Mouse (Mus musculus): Measurements from ENCODE around the gene Rusc1.

Rusc1 gene

DNA sequence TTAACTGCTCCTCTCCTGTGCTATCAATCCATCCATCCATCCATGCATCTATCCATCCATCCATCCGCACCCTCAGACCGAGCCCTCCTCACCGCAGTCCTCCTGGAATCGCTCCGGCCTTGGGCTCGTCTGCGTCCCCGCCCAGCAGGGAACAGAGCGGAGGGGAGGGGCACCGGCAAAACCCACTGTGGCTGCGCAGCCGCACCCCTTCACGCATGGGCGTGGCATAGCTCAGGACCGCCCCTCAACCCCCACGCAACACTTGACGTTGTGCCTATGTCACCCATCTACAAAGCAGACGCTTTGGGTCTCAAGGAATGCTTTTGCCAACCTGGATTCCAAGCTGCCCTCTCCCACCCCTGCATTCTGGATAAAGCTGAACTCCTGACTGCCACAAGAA, at the start of gene Rusc1:
Gene Rusc1, minus strand, starts transcription at position 137 of the 400 bp plus-strand sequence.
- peak; percentile 52 to 65 for DNase-seq

DNA sequence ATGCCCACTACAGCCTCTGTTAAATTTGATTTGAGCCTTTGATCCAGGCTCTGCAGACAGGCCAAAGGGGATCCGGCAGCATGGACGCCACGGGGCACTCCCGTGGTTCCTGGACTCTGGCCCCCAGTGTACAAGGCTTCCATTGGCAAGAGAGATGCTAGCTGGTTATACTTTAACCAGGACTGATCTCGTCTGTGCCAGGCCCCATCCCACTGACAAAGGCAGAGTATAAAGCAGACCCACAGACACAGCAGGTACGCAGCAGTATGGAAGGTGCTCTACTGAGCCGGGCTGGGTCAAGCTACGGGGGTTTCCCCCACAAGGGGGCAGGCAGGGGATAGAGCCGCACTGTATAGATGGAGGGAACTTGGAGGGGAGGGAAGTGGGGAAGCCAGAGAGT, 43.3 kb upstream of the Rusc1 start:
- no peak for DNase-seq

DNA sequence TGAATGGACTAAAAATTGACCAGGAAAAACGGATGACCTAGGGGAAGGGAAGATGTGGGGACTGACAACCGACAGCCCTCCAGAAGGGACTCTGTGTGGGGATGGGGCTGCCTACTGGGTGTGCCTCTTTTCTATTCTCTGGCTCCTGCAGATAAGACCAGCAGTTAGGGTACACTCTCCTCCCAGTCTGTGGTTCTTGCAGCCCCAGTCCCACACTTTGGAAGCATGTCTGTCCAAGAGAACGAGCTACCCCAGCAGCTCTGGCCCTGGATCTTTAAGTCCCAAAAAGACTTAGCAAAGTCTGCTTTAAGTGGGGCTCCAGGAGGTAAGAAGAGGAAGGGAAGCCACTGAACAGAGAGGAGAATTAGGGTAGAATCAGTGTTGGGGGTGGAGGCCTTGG, 42.8 kb upstream of the Rusc1 start, which contains the start of gene Pklr:
Gene Pklr, plus strand, starts transcription at position 185 of the 400 bp plus-strand sequence.
- no peak for DNase-seq

DNA sequence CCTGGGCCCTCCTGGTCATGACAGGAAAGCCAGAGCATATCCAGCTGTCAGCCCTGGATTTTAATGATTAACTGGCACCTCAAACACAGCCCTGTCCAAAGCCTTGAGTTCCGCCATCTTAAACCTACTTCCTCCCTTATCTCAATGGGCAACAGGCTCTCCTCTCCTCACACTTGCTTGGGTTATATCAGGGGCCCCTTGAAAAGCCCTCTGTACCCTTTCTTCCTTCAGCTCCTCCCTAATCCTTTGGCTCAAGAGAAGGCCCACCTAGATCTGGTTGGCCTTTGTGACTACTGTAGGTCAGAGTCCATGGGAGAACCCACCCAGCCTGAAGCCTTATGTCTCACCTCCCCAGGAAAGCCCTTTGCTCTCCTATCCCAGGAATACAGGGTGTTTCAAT, 40.6 kb upstream of the Rusc1 start:
- no peak for DNase-seq

DNA sequence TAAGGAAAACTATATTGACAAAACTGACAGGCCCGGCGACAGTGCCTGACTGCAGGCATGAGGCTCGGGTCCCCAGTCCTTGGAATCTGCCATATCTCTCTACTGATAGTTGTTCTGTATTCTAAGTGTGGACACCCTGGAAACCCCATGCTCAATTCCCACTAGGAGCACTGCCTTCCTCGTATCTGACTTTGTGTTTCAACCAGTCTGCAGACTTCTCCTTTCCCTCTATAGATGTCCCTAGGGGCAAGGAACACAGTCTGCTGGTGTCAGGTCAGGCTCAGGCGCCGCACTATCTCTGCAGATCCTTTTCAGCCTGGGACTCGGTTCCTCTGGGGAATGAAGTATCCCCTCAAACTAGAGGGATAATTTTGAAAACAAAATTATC, 39.9 kb upstream of the Rusc1 start:
- DNase-seq: no peak

DNA sequence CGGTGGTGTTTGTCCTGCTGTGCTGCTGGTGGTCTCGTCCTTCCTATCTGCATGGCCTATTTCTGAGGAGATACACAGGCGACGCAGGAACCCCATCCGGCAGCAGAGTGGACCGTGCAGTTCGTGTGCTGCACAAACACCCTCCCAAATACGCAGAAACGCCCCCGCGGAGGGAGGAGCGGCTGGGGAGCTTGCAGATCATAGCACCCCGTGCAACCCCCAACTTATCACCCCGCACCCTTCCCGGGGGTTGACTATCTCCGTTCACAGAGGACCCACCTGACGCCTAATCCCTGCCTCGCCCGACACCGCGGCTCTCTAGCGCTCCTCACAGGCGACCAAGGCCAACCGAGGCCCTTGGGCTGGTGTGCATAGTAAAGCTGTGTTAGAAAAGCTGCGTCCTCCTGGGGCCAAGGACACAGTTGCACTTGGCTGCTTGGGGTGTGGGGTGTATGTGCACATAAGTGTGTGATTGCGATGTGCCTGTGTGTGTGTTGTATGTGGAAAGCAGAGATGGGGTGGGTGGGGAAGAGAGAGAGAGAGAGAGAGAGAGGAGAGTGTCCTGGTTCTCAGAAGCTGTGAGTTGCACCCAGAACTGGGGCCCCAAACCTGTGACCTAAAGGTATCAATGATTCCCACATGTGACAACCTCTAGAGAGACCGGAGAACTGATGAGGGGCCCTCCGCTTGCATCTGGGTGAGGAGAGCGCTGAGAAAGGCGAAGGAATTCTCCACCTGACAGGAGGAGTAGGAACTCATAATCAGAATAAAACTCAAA, 39.4 kb upstream of the Rusc1 start:
- DNase-seq: no peak

DNA sequence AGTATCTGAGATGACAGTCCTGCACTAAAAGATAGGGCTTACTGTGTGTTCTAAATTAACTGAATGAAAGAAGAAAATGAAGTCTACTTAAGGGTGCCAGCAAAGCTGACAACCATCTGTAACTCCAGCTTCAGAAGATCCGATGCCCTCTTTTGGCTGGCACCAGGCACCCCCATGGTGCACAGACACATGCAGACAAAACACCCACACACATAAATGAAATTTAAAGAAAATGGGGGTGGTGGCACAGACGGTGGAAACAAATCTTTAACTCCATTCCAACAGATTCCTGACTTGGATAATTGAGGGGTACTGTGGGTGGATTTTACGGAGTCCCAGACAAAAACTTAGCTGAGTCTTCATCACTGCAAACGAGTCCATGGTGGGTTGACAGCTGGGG, 38.7 kb upstream of the Rusc1 start:
- DNase-seq: no peak

DNA sequence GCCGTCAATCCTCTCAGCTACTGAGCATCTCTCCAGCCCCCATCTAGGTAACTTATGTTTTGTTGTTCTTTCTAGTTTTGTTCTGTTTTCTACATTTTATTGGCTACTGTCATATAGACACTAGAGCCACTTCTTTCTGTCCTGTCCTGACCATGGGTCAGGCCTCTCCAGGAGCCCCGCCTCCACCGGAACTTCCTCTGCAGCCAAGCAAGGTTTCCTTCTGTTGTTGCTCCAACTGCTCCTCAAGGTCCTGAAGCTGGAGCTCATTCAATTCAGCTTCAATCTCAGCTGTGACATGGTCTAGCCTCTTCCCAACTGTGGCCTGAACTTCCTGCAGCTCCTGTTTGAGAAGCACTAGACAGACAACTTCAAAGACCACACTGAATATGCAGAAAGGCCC, 36.8 kb upstream of the Rusc1 start:
- DNase-seq: no peak

DNA sequence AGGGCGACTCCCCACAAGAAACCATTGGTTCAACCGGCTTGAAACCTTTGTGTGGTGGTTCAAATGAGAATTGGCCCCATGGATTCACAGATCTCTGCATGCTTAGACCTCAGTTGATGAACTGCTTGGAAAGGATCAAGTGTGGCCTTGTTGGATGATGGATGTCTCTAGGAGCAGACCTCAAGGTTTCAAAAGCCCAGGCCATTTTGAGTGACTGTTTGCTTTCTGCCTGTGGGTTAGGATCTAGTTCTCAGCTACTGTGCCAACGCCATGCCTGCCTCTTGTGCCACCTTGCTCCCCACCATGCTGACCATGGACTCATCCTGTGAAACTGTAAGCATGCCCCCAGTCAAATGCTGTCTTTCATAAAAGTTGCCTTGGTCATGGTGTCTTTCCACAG, 32.9 kb upstream of the Rusc1 start:
- DNase-seq: no peak

DNA sequence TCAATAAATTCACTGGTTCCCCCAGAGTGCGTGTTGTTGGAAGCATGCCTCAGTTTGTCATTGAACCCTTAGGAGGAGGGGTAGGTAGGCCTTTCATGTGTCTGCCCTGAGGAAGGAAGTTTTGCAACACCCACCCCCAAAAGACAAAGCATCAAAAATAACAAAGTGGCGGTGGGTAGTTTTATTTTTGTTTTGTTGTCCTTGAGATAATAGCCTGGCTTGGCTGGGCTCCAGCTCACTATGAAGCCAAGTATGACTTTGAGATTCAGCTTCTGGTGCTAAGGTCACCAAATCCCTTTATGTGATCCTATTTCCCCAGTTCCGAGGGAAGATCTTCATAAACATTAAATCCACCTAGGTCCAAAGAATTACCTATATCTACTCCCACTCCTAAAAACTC, 31.1 kb upstream of the Rusc1 start:
- DNase-seq: no peak

DNA sequence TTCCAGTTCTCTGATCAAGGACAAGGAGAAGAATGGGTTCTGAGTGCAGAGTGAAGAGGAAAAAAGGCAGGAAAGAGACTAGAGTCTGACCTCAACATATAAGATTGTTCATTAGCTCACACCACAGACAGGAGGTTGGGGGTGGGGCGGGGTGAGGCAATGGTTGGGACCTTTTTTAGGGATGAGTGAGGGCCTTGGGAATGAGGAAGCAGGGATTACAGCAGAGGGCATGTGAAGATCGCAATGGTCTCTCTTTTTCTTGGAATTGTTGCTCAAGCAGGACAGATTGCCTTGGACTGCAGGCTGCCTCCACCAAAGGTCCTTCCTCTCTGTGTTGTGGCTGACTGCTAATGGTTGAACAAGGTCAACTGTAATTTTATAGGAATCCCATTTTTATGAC, 30.2 kb upstream of the Rusc1 start:
- DNase-seq: no peak

DNA sequence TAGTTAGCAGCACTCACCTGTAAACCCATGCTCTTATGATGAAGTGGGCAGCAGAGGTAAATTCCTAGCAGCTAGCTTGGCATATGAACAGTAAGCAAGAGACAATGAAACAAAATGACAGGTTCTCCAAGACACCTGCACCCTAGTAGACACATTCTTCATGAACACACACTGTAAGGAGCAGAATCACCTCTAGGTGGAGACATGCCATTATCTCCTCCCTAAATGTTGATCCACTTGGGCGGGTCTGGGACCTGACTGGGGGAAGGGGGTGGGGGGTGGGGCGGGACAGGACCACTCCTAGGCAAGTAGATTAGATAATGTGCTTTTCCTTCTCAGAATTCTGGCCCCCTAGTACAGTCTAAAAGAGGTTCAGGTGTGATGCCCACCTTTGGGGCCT, 22.4 kb upstream of the Rusc1 start:
- no peak for DNase-seq

DNA sequence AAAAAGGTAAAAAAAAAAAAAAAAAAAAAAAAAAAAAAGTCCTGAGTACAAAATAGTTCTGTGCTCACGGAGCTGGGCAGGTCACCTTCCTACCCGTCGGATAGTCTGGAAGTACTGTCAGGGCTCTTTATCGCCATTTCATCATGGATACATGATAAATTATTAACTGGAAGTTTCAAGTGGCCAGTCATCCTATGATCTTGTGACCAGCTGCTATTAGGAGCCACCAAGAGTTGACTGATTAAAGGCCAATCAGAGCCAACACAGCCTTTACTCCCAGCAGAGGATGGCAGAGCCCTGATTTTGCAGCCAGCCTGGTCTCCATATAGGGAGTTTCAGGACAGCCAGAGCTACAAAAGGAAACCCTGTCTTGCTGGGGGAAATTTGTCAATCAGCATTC, 19.9 kb upstream of the Rusc1 start:
- DNase-seq: no peak

DNA sequence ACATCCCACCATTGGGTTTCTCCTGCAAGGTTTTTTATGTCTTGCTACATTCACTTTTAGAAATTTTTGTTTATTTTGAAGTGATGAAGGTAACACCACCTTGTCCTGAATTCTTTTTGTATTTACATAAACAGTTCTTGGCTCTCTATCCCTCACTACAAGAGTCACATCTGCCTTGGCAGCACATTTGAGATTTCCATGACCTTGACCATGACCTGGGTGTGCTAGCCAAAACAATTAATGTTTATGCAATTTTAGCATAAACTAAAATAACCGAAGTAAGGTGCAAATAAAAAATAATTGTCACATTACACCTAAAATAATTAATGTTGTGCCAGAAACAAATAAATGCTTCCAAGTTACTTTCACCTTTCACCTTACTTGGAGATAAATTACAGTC, 15.0 kb upstream of the Rusc1 start:
- DNase-seq: no peak

DNA sequence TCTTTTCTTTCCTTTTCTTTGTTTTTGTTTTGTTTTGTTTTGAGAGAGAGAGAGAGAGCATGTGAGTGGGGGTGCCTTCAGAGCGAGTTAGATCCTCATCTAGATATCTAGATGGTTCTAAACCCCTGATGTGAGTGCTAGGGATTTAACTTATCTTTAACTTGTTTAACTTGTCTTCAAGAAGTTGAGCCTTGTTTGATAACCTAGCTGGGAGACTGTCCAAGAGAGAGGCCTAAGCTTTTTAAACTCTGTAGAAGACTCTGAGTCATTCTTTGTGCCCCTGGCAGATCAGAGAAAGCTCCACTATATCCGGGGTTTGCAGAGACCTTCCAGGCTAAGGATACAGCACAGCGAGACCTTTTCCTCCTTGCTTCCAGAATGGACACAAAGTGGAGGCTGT, 14.4 kb upstream of the Rusc1 start:
- DNase-seq: no peak

DNA sequence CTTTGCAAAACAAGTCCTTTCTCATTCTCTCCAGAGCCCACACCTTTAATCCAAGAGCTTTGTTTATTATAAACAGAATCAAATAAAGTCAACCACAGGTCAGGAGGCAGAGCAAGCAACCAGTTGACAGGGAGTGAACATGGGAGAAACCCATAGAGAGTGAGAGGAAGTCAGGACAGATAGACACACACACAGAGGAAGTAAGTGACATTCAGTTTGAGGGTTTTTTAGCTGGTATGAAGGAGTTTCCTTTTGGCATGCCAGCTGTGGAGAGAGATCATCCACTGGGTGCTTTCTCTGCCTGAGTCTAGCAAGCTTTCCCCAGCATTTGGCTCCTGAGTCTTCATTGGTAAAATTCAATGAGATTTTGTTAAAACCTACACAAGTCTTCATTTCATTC, 13.8 kb upstream of the Rusc1 start:
- DNase-seq: no peak

DNA sequence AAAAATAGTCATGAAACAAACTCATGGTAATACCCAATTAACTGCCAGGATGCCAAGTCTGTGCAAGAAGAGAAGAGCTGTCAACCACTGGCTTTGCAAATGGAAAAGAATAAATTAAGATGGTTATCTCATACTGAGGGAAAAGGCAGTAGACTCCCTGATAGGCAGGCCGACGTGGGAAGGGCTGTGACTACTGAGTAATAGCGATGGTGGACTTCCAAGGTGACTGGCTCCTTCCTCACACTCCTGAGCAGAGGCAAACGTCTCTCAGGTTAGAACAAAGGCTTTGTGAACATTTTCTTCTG, 10.1 kb upstream of the Rusc1 start:
- DNase-seq: no peak

DNA sequence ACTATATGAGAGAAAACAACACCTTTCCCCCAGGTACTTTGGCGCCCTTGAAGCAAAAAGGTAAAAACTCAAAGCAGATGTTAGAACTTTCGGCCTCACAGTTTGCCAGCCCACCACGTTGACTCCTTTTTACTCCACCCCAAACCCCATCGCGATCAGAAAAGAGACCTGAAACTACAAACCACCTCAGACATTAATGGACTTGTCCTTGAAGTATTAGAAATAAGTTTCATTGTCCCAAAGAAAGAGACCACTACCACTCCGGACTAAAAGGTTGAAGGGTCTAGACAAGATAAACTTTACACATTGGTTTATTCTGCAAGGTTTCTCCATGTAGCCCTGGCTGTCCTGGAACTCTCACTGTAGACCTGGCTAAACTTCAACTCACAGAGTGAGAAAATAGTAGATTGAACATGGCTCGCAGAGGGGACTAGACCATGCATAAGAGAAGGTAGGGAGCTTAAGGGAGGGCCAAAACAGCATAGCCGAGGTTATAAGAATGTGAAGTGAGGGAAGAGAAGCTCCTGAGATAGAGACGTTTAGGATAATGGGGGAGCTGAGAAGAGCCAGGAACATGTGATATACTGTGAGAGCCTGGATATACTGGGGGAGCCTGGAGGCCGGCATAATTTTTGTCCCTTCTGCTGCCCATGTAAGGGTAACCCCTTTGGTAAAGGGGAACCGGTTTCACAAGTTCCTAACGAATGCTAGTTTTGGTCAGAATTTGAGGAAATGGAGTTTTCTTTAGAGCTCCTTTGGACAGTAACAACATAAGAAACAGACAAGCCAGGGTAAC, 9.6 kb upstream of the Rusc1 start:
- DNase-seq: no peak

DNA sequence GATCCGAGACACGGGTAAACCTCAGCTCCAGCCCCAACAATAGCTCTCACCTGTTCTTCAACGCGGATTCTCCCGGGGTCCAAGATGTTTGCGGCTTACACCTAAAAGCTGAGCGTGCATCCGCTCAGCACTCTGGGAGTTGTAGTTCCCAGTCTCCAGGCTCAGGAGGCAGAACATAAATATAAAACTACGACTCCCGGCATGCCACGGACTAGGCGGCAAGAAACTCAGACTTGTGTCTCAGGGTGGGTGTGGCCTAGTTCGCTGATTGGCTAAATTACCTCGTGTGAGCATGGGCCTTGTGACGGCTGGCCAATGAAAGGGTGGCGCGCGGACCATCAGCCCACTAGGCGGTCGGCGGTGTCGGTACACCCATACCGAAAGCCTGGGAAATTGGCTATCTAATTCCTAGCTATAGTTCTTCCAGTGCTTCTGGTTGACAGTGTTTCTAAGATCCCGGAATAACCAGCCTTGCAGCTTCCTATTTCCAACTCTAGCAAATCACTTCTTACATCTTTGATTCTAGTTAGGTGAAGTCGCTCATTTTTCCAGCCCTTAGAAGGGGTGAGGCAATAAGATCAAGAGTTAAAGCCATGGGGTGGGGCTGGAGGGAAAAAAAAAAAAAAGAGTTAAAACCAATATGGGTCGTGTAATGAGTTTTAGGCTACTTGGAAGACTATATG, 8.8 kb upstream of the Rusc1 start, which contains the start of gene Fdps:
Gene Fdps, minus strand, starts transcription at position 148 of the 683 bp plus-strand sequence.
- DNase-seq: peak; percentile 85

DNA sequence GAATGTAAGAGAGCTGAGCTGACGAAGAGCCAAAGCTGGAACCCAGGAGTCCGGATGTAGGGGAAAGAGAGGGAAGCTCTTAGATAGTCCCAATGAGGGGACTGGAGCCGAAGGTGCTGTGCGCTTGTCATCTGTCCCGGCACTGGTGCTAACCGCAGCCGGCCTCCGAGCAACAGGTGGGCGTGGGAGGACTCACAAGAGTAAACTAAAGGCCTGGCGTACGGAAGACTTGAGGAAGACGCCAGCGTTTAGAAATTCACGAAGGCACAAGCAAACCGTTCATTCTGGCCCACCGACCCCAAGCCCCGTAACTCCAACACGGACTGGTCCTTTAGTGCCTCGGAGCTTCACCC, 8.3 kb upstream of the Rusc1 start:
- no peak for DNase-seq

DNA sequence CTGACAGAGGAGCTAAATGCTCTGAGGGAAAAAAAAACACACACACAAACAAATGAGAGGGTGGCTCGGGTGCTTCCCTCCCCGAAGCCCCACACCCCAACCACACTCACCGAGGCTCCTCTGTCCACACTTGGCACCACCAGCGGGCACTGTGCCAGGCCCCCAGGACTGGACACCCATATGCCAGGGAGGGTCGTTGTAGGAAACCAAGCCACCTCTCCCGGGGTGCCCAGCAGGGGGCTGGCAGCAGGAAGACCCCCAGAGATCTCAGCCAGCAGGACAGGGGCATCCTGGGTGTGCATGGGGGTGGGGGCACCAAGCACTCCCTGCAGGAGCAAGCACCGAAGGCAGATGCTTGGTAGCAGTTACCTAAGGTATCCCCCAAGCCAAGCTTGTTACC, 7.7 kb upstream of the Rusc1 start, which contains the start of gene Gm43738:
Gene Gm43738, minus strand, starts transcription at position 289 of the 400 bp plus-strand sequence.
- no peak for DNase-seq

DNA sequence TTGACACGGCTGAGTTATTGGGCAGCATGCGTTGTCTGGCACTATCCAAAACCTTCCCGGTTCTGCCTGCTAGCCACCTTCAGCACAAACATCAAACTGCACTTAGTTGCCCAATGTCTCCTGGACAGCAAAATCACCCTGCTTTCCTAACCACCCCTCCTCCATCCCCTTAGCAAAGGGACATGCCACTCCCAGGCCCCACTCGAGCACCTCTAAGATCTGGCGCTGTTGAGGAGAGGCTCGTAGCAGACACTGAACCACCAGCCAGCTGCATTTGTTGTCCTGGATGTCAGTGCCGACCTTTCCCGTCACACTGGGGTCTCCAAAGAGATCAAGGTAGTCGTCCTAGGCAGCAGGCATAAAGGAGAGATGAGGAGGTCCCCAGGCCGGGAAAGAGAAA, 910 bp upstream of the Rusc1 start:
- no peak for DNase-seq

DNA sequence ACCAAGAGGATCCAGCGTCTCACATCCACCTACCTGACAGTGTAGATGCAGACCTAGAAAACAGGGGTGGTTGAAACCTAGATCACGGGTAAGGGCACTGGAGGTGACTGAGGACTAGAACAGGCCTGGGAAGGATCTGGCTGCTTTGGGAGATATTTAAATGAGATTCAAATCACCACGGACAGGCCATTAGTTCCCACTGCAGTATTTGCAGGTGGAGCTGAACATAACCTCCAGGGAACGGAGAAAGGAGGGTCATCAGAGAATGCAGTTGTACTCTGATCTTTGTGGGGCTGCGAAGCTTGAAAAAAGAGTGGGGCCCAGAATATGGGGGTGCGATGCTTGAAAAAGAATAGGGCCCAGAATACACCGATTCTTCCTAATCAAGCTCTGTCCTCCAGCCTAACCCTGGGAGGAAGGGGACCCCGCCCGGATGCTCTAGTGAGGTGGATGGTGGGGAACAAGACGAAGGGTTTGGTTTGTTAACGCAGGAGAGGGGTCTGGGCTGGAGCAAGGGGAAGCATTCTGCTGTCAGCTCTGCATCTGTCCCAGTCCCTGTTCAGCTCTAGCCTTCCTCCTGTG, 511 bp downstream of the Rusc1 start:
- no peak for DNase-seq
